Mouse (Mus musculus) liver, embryonic 14.5 days (tissue): ENCODE results near the gene Mrgprh. TPM values are rescaled to one million over a fixed set of nuclear protein-coding genes. Genes with fewer than 3 reads are reported as not detected.

Experiments
- ATAC-seq: fragments of 200-750 bp; cut with Nextera tagmentation; 2 replicates; pipeline ENCODE4 v1.8.0; 2017; ENCODE audit warnings: moderate number of reproducible peaks, mild to moderate bottlenecking, moderate library complexity; ENCODE audit not compliant: insufficient read depth
- DNase-seq, 3 experiments: peaks; one replicate each; pipeline ENCODE4 v3.0.0-alpha.2; 2012 to 2013; ENCODE audit warnings: low read depth in 3 of 3, low spot score in 3 of 3
- H3K27ac ChIP-seq: fragments of 300-500 bp; sonication (generic); 2 replicates; pipeline ENCODE4 v1.5.1; 2014; ENCODE audit warnings: moderate library complexity, mild to moderate bottlenecking, control low read depth, inconsistent platforms
- H3K27me3 ChIP-seq: fragments of 300-500 bp; sonication (generic); 2 replicates; pipeline ENCODE4 v1.6.1; 2014; ENCODE audit warnings: mild to moderate bottlenecking, low read length, moderate library complexity; ENCODE audit not compliant: control insufficient read depth, insufficient read depth
- H3K36me3 ChIP-seq: fragments of 300-500 bp; sonication (generic); replicated peaks from 2 replicates; pipeline ENCODE4 v1.6.1; 2014; ENCODE audit warnings: low read depth; ENCODE audit not compliant: control insufficient read depth, insufficient read depth
- H3K4me1 ChIP-seq, 2 experiments: fragments of 200-500 bp in 1 of 2; fragments of 300-500 bp in 1 of 2; sonication (generic) in 1 of 2; replicated peaks; 2 replicates each; pipeline ENCODE4 v1.6.1; 2012 to 2014; ENCODE audit warnings: antibody characterized with exemption in 1 of 2, inconsistent platforms in 1 of 2, low read length in 1 of 2; ENCODE audit not compliant: control insufficient read depth in 2 of 2, insufficient read depth in 2 of 2
- H3K4me2 ChIP-seq: fragments of 300-500 bp; sonication (generic); 2 replicates; pipeline ENCODE4 v1.6.1; 2014; ENCODE audit warnings: low read depth, mild to moderate bottlenecking, control low read depth, moderate library complexity
- H3K4me3 ChIP-seq, 2 experiments: fragments of 200-500 bp in 1 of 2; fragments of 300-500 bp in 1 of 2; sonication (generic) in 1 of 2; 2 replicates each; pipeline ENCODE4 v1.5.1; 2012 to 2014; ENCODE audit warnings: low read depth in 2 of 2, low read length in 2 of 2, mild to moderate bottlenecking in 2 of 2, control low read depth in 1 of 2, inconsistent platforms in 1 of 2, moderate library complexity in 1 of 2; ENCODE audit not compliant: insufficient read depth in 1 of 2
- H3K9ac ChIP-seq: fragments of 300-500 bp; sonication (generic); replicated peaks from 2 replicates; pipeline ENCODE4 v1.6.1; 2014; ENCODE audit warnings: mild to moderate bottlenecking, control low read depth, moderate library complexity
- H3K9me3 ChIP-seq: fragments of 300-500 bp; sonication (generic); 2 replicates; pipeline ENCODE4 v1.6.1; 2016; ENCODE audit warnings: low read length, mixed read lengths; ENCODE audit not compliant: control insufficient read depth
- CTCF ChIP-seq: IDR thresholded peaks from 2 replicates; pipeline ENCODE4 v1.5.1; 2016; ENCODE audit warnings: antibody characterized with exemption, low read depth, control low read depth
- EP300 ChIP-seq: IDR thresholded peaks from 2 replicates; pipeline ENCODE4 v1.6.1; 2016; ENCODE audit warnings: antibody characterized with exemption, low read depth
- WGBS: fragments of 180-500 bp; shearing (Covaris S2); extraction: QIAGEN DNeasy Blood & Tissue Kit; methylation state at CpG from one replicate; pipeline ENCODE4 v1.1.7; 2014; ENCODE audit not compliant: insufficient replicate concordance; 5-methylcytosine and 5-hydroxymethylcytosine counted together
- polyA plus RNA-seq, 2 experiments: library from polyadenylated mRNA; depleted of rRNA in 1 of 2; stranded (reverse) in 1 of 2; unstranded in 1 of 2; fragments of >200 nt; fragmentation: Nextera tagmentation in 1 of 2; extraction: Ambion mirVana in 1 of 2; gene quantifications; 2 replicates each; pipeline versions ENCODE4 v1.2.1 to v1.2.3; 2012 to 2014

The Mrgprh gene
- polyA plus RNA-seq, 2 experiments: not detected

GRCm38 (mm10) chr17:12880178-12880577 is 4.3 kb downstream of the Mrgprh start:
- Histone ChIP-seq H3K27ac (no peak overlapping the region), H3K36me3 (no peaks in the 10 kb centered on the region), H3K4me2 (peak overlapping the region; percentile 21), H3K27me3 (no peaks in the 10 kb centered on the region), H3K9ac (no peak overlapping the region), H3K4me1 (no peaks in the 10 kb centered on the region), H3K9me3 (no peaks in the 10 kb centered on the region), H3K4me3 (no peak overlapping the region)
- WGBS: 2% methylated on average over 14 of the region's 14 CpGs
- DNase-seq: peak; percentile 50 to 63 (median 55)
- TF ChIP-seq EP300: no peak
- TF ChIP-seq CTCF: peak; percentile 83
- ATAC-seq: no peak

DNA sequence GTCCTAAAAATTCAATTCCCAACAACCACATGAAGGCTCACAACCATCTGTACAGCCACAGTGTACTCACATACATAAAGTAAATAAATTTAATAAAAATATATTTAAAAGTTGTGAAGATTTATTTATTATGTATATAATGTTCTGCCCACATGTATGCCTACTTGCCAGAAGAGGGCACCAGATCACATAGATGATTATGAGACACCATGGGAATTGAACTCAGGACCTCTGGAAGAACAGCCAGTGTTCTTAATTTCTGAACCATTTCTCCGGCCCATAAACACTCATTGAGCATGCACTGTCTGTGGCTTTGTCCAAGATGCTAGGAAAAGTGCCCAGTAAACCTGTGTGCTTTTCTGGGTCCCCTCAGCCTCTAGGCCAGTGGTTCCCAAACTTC is 5.4 kb downstream of the Mrgprh start:
- H3K4me3 ChIP-seq: no peak overlapping the region
- H3K27ac ChIP-seq: no peak overlapping the region
- no peak overlapping the region for H3K9ac ChIP-seq
- DNase-seq: no peak
- H3K4me2 ChIP-seq: no peak overlapping the region
- no peak for ATAC-seq
- no peaks in the 10 kb centered on the region for H3K36me3 ChIP-seq
- H3K9me3 ChIP-seq: no peaks in the 10 kb centered on the region
- H3K27me3 ChIP-seq: no peaks in the 10 kb centered on the region
- TF ChIP-seq CTCF: peak; percentile 30; the same call in 1 of the 2 replicates
- no peak for TF ChIP-seq EP300
- 59% methylated on average over 1 of the region's 1 CpGs for WGBS
- H3K4me1 ChIP-seq: no peaks in the 10 kb centered on the region

DNA sequence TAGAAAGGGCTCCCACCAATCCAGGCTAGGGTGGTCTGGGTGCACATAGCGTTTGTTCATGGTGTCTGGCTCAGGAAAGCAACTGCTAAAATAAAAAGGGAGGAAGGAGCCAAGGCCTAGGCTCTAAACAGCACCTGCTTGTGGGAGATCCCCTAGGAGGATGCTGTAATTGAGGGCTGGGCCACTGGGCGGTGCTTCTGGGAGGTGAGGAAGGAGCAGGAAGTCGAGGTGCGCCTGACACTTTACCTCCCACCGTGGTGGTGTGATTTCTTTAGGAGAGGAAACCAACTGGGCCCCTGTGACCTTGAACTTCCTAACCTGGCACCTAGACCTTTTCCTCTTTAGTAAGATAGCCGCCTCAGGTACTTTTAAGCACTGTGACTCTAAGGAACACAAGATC is 10.8 kb downstream of the Mrgprh start:
- ATAC-seq (no peak), DNase-seq (no peak)
- Histone ChIP-seq H3K4me2 (no peak overlapping the region), H3K4me3 (no peak overlapping the region), H3K27me3 (no peaks in the 10 kb centered on the region), H3K9me3 (no peaks in the 10 kb centered on the region), H3K9ac (no peak overlapping the region), H3K36me3 (no peaks in the 10 kb centered on the region), H3K27ac (no peak overlapping the region), H3K4me1 (no peaks in the 10 kb centered on the region)
- 36% methylated on average over 6 of the region's 6 CpGs for WGBS
- TF ChIP-seq EP300: no peak
- TF ChIP-seq CTCF: no peak

DNA sequence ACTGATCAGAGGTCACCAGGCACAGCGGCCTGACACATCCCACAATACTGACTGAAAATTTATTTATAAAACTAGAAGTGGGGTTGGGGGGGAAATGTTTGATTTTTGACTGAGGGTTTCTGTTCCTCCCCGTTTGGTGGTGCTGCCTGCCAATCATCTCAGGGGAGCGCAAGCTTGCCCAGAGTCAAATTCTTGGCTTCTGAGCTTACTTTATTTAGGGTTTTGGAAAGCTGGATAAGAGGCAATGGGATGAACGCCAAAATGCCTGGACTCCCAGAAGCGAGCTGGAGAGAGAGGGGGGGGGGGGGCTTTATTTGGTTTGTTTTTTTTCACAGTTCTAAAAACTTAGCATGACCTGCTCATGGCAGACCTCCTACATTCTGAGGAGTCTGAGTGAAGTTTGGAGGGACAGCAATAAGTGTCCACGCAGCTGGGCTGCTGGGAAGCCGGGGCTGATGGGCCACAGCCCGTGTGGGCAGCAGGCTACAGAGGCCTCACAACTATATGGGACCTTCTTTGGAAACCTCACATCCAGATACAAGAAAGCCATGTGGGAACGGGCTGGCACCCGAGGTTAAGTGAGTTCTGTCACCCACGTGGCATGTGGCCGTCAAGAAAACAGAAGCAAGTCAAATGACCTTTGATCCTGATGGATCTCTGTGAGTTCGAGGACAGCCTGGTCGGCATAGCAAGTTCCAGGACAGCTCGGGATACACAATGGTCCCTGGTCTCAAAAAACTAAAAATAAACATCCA is 11.4 kb downstream of the Mrgprh start:
- no peak for DNase-seq
- H3K4me2 ChIP-seq: no peak overlapping the region
- no peak overlapping the region for H3K9ac ChIP-seq
- no peaks in the 10 kb centered on the region for H3K4me1 ChIP-seq
- H3K9me3 ChIP-seq: no peaks in the 10 kb centered on the region
- H3K36me3 ChIP-seq: no peaks in the 10 kb centered on the region
- TF ChIP-seq CTCF: no peak
- no peak for TF ChIP-seq EP300
- no peak overlapping the region for H3K27ac ChIP-seq
- 75% methylated on average over 15 of the region's 15 CpGs for WGBS
- no peak for ATAC-seq
- no peak overlapping the region for H3K4me3 ChIP-seq
- H3K27me3 ChIP-seq: no peaks in the 10 kb centered on the region

DNA sequence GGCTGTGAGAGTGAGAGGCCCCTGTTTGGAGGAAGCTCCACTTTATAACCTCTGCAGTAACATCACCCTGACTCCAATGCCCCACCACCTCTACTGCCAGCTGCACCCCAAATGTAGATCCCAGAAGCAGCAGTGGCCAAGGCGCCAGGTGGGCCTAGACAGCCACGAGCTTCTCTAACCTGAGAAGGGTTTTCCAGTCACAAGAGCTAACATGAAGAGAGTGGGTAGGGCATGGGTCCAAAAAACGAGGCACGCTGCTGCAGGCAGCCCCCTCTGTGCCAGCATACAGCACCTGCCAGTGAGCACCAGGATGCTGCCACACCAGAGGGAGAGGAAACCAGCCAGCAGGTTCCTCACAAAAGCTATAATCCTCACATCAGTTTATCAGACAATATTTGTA is 15.2 kb downstream of the Mrgprh start:
- no peak for TF ChIP-seq CTCF
- no peak for TF ChIP-seq EP300
- 77% methylated on average over 4 of the region's 4 CpGs for WGBS

More for the DNA sequence above, 15.2 kb downstream of the Mrgprh start:
- Histone ChIP-seq H3K4me3 (no peak overlapping the region), H3K4me1 (no peaks in the 10 kb centered on the region), H3K9me3 (no peaks in the 10 kb centered on the region), H3K27me3 (no peaks in the 10 kb centered on the region), H3K36me3 (no peaks in the 10 kb centered on the region), H3K27ac (no peak overlapping the region), H3K4me2 (no peak overlapping the region), H3K9ac (no peak overlapping the region)
- no peak for ATAC-seq
- DNase-seq: no peak
